Mouse (Mus musculus) heart, adult 9 months (tissue): Measurements from ENCODE around the gene Lyzl4.
A peak's percentile ranks its signal among the peaks of the same experiment; 100 is the strongest.

Experiments used
- DNase-seq, 2 experiments: peaks; one replicate each; pipeline ENCODE4 v3.0.0; 2022; ENCODE audit warnings: low spot score in 2 of 2

Lyzl4 gene

GRCm38 (mm10) chr9:121653668-121654067 is 11.8 kb upstream of the Lyzl4 start:
- DNase-seq = no peak

GRCm38 (mm10) chr9:121647026-121647425 is 5.1 kb upstream of the Lyzl4 start:
- no peak for DNase-seq

GRCm38 (mm10) chr9:121644855-121645254 is 3.0 kb upstream of the Lyzl4 start:
- no peak for DNase-seq

GRCm38 (mm10) chr9:121642401-121643181 is 695 bp upstream of the Lyzl4 start, which contains the start of gene Vipr1:
Gene Vipr1, plus strand, starts transcription at chr9:121642716.
- DNase-seq = no peak

GRCm38 (mm10) chr9:121641235-121641915 is 521 bp downstream of the Lyzl4 start:
- peak in 1 of 2 experiments; percentile 27 for DNase-seq

GRCm38 (mm10) chr9:121639790-121640189 is 2.1 kb downstream of the Lyzl4 start:
- DNase-seq = no peak

GRCm38 (mm10) chr9:121635835-121636576 is 5.9 kb downstream of the Lyzl4 start:
- peak; percentile 15 to 54 for DNase-seq

GRCm38 (mm10) chr9:121633306-121633705 is 8.6 kb downstream of the Lyzl4 start:
- no peak for DNase-seq

- DNase-seq = no peak
Observed at GRCm38 (mm10) chr9:121632891-121633290, 9.0 kb downstream of the Lyzl4 start.

GRCm38 (mm10) chr9:121631946-121632345 is 9.9 kb downstream of the Lyzl4 start:
- DNase-seq = peak; percentile 24 to 41

- no peak for DNase-seq
Observed at GRCm38 (mm10) chr9:121630627-121631026, 11.3 kb downstream of the Lyzl4 start.

GRCm38 (mm10) chr9:121624920-121625319 is 17.0 kb downstream of the Lyzl4 start:
- DNase-seq = no peak

GRCm38 (mm10) chr9:121623235-121623634 is 18.7 kb downstream of the Lyzl4 start:
- no peak for DNase-seq

- no peak for DNase-seq
Observed at GRCm38 (mm10) chr9:121619441-121619840, 22.5 kb downstream of the Lyzl4 start.

GRCm38 (mm10) chr9:121616471-121616870 is 25.4 kb downstream of the Lyzl4 start:
- DNase-seq = no peak

- no peak for DNase-seq
Observed at GRCm38 (mm10) chr9:121614241-121614757, 27.6 kb downstream of the Lyzl4 start.

GRCm38 (mm10) chr9:121613192-121613591 is 28.7 kb downstream of the Lyzl4 start:
- DNase-seq = no peak

- no peak for DNase-seq
Observed at GRCm38 (mm10) chr9:121609381-121609780, 32.5 kb downstream of the Lyzl4 start.

- DNase-seq = no peak
Observed at GRCm38 (mm10) chr9:121606498-121607096, 35.3 kb downstream of the Lyzl4 start.

- peak; percentile 38 to 64 for DNase-seq
Observed at GRCm38 (mm10) chr9:121605414-121606278, 36.2 kb downstream of the Lyzl4 start.

GRCm38 (mm10) chr9:121602381-121602780 is 39.5 kb downstream of the Lyzl4 start:
- DNase-seq = no peak
